Mouse (Mus musculus): Measurements from ENCODE around the gene Rmi1. TPM values are rescaled to one million over a fixed set of nuclear protein-coding genes. Genes with fewer than 3 reads are reported as not detected.

The Rmi1 gene
- total and polyA plus RNA-seq, 3 experiments, result 15.5 to 21.4 TPM; not detected in 1

DNA sequence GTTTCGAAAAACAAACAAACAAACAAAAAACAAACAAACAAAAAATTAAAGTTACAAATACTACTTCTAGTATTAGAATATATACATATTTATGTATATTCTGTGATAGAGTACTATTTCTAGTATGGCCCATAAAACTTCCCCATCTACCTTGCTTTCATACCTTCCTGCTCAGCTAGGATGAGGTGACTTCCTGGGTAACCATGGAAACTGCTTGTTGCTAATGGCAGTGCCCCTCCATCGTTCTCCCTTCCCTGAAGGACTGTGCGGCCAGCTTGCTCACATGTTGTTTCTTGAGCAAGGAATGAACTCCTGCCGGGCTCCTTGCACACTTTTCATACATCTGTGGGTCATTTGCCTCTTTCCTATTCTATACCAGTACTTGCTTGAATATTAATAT is 41.3 kb downstream of the Rmi1 start:
- Histone ChIP-seq H3K4me3 (ENCODE audit: control insufficient read depth in 1 of 2, insufficient read depth in 1 of 2, low read depth in 2 of 2, low read length in 2 of 2) (no peak overlapping the region), H3K27ac (ENCODE audit: control insufficient read depth, low read depth, low read length) (no peak overlapping the region), H3K36me3 (ENCODE audit: control insufficient read depth in 1 of 2, insufficient read depth in 2 of 2, low read length in 2 of 2) (no peaks in the 10 kb centered on the region), H3K9ac (ENCODE audit: control insufficient read depth, low read depth, low read length, poor library complexity, severe bottlenecking) (no peak overlapping the region), H3K9me3 (replicated peaks; ENCODE audit: insufficient read depth, low read length) (no peaks in the 10 kb centered on the region), H3K79me2 (ENCODE audit: control insufficient read depth, insufficient read depth, low read length, poor library complexity) (no peaks in the 10 kb centered on the region), H3K4me1 (ENCODE audit: control insufficient read depth in 1 of 2, insufficient read depth in 2 of 2, low read length in 2 of 2) (peaks cover 0 to 5% of the 10 kb centered on the region in 2 experiments; a peak in 1 of 4 replicates), H3K27me3 (ENCODE audit: control insufficient read depth in 1 of 2, insufficient read depth in 2 of 2, low read length in 2 of 2) (peaks cover 0 to 2% of the 10 kb centered on the region in 2 experiments; a peak in 3 of 4 replicates)
- no peak for TF ChIP-seq NRF1 (IDR thresholded peaks at IDR 0.05; ENCODE audit: insufficient read depth, low read depth, low read length, poor library complexity, severe bottlenecking)
- no peak for TF ChIP-seq HCFC1 (IDR thresholded peaks at IDR 0.05; ENCODE audit: low read depth, low read length)
- no peak for TF ChIP-seq USF2 (IDR thresholded peaks at IDR 0.05; ENCODE audit: borderline replicate concordance in 1 of 2, insufficient read depth in 1 of 2, low read depth in 1 of 2, low read length in 2 of 2)
- TF ChIP-seq TAL1 (IDR thresholded peaks at IDR 0.05; ENCODE audit: low read length), result no peak
- no peak for TF ChIP-seq TBP (IDR thresholded peaks at IDR 0.05; ENCODE audit: low read depth, low read length)
- TF ChIP-seq EP300 (IDR thresholded peaks at IDR 0.05; ENCODE audit: low read depth in 1 of 2, low read length in 2 of 2), result no peak
- no peak for TF ChIP-seq MYC (IDR thresholded peaks at IDR 0.05; ENCODE audit: low read depth, low read length)
- TF ChIP-seq MAX (IDR thresholded peaks at IDR 0.05; ENCODE audit: low read length), result no peak
- TF ChIP-seq MEF2A (IDR thresholded peaks at IDR 0.05; ENCODE audit: extremely low read depth, insufficient replicate concordance, low read depth, low read length, poor library complexity, severe bottlenecking), result no peak
- no peak for TF ChIP-seq TCF12 (IDR thresholded peaks at IDR 0.05; ENCODE audit: low read depth, low read length)
- TF ChIP-seq BHLHE40 (IDR thresholded peaks at IDR 0.05; ENCODE audit: borderline replicate concordance, low read depth, low read length), result no peak
- TF ChIP-seq ELF1 (IDR thresholded peaks at IDR 0.05; ENCODE audit: low read depth, low read length), result no peak
- no peak for TF ChIP-seq ZC3H11A (IDR thresholded peaks at IDR 0.05; ENCODE audit: low read depth, low read length)
- no peak for TF ChIP-seq UBTF (IDR thresholded peaks at IDR 0.05; ENCODE audit: borderline replicate concordance, insufficient read depth, low read depth, low read length)
- no peak for TF ChIP-seq POLR2AphosphoS2 (IDR thresholded peaks at IDR 0.05; ENCODE audit: low read length)
- no peak for DNase-seq (ENCODE audit: low read depth, low spot score)

GRCm38 (mm10) chr13:58443787-58444186 is 41.7 kb downstream of the Rmi1 start:
- peaks cover 0 to 5% of the 10 kb centered on the region in 2 experiments; a peak in 1 of 4 replicates for H3K4me1 ChIP-seq (ENCODE audit: control insufficient read depth in 1 of 2, insufficient read depth in 2 of 2, low read length in 2 of 2)
- DNase-seq (ENCODE audit: low read depth, low spot score), result peak; percentile 70
- no peaks in the 10 kb centered on the region for H3K36me3 ChIP-seq (ENCODE audit: control insufficient read depth in 1 of 2, insufficient read depth in 2 of 2, low read length in 2 of 2)
- H3K9ac ChIP-seq (ENCODE audit: control insufficient read depth, low read depth, low read length, poor library complexity, severe bottlenecking), result no peak overlapping the region
- H3K4me3 ChIP-seq (ENCODE audit: control insufficient read depth in 1 of 2, insufficient read depth in 1 of 2, low read depth in 2 of 2, low read length in 2 of 2), result no peak overlapping the region
- TF ChIP-seq MEF2A (IDR thresholded peaks at IDR 0.05; ENCODE audit: extremely low read depth, insufficient replicate concordance, low read depth, low read length, poor library complexity, severe bottlenecking) (no peak), CHD2 (IDR thresholded peaks at IDR 0.05; ENCODE audit: low read length) (no peak), RCOR1 (IDR thresholded peaks at IDR 0.05; ENCODE audit: low read depth, low read length) (0 out of 2 replicates have a peak, but pooled peaks have one; percentile 37), GABPA (IDR thresholded peaks at IDR 0.05; ENCODE audit: low read depth, low read length) (no peak), RAD21 (IDR thresholded peaks at IDR 0.05; ENCODE audit: low read depth, low read length) (no peak), ELF1 (IDR thresholded peaks at IDR 0.05; ENCODE audit: low read depth, low read length) (0 out of 2 replicates have a peak, but pooled peaks have one; percentile 17), EP300 (IDR thresholded peaks at IDR 0.05; ENCODE audit: low read depth in 1 of 2, low read length in 2 of 2) (peak in 1 of 2 experiments; percentile 36; a peak in 1 of 4 replicates)
- no peaks in the 10 kb centered on the region for H3K79me2 ChIP-seq (ENCODE audit: control insufficient read depth, insufficient read depth, low read length, poor library complexity)
- no peak overlapping the region for H3K27ac ChIP-seq (ENCODE audit: control insufficient read depth, low read depth, low read length)
- no peaks in the 10 kb centered on the region for H3K9me3 ChIP-seq (replicated peaks; ENCODE audit: insufficient read depth, low read length)
- peaks cover 0 to 1% of the 10 kb centered on the region in 2 experiments; a peak in 1 of 4 replicates for H3K27me3 ChIP-seq (ENCODE audit: control insufficient read depth in 1 of 2, insufficient read depth in 2 of 2, low read length in 2 of 2)

Measured in MEL (cell line).